Mouse (Mus musculus): Measurements from ENCODE around the gene Gm11115. TPM values are rescaled to one million over a fixed set of nuclear protein-coding genes. Genes with fewer than 3 reads are reported as not detected.

The Gm11115 gene
- total RNA-seq (2021): not detected
- long read RNA-seq, experiment 1: 0 reads
- long read RNA-seq, experiment 2: 0 reads

DNA sequence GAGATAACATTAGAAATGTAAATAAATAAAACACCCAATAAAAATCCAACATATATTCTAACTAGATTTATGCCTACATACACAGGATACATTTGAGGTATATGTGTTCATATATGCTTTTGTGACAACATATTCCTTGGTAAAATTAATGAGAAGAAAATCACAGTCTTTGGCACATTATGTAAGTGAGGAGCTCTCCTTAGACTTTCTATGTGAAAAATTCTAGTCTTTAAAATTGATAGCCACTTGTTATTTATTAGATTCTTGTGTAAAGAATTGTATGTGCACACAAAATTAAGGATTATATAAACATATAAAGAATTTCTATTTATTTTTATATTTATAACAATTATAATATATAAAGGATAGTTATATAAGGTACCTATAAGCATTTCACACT lies at the start of gene Gm11115:
TSS of gene Gm11115 (minus strand) at position 101 of the 400 bp plus-strand sequence.
- no peak for DNase-seq (ENCODE audit: low spot score in 2 of 2)
- TF ChIP-seq CTCF (conservative IDR thresholded peaks at IDR 0.05): no peak
- Histone ChIP-seq H3K4me3 (no peak within 1 kb of the TSS), H3K27ac (no peak within 1 kb of the TSS)

DNA sequence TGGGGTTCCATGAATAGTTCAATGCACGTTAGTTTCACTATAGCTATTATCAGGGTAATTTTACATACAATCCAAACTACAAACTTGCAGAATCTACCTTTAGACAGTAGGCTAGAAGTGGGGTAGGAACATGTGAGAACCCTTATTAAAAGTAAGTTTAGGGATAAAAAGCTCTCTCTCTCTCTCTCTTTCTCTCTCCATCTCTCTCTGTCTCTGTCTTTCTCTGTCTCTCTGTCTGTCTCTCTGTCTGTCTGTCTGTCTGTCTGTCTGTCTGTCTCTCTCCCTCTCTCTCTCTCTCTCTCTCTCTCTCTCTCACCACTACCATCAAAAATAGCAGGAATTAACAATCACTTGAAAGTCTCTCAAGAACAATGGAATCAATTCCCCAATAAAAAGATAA lies 42.5 kb downstream of the Gm11115 start, which contains the start of gene Gm11116:
TSS of gene Gm11116 (minus strand) at position 101 of the 400 bp plus-strand sequence.
- no peak within 1 kb of the TSS for H3K4me3 ChIP-seq
- TF ChIP-seq CTCF (conservative IDR thresholded peaks at IDR 0.05): no peak
- DNase-seq (ENCODE audit: low spot score in 2 of 2): no peak
- H3K27ac ChIP-seq: no peak within 1 kb of the TSS

Other genes with a start within 250 kb of the Gm11115 start
- gene Csn3, start 228.5 kb downstream of the Gm11115 start, total RNA-seq (2021): not detected
- not detected for gene 2310003L06Rik, start 184.6 kb downstream of the Gm11115 start, total RNA-seq (2021)
- gene Gm28434, start 184.6 kb downstream of the Gm11115 start, total RNA-seq (2021): not detected
- gene Cabs1, start 174.7 kb downstream of the Gm11115 start, total RNA-seq (2021): not detected
- not detected for gene Smr3a, start 151.6 kb downstream of the Gm11115 start, total RNA-seq (2021)
- not detected for gene Smr2, start 67.5 kb downstream of the Gm11115 start, total RNA-seq (2021)
- gene Gm11116, start 42.6 kb downstream of the Gm11115 start, total RNA-seq (2021): not detected
- not detected for gene Gm7714, start 114.8 kb upstream of the Gm11115 start, total RNA-seq (2021)
- not detected for gene Prol1, start 163.2 kb upstream of the Gm11115 start, total RNA-seq (2021)
- not detected for gene Amtn, start 222.0 kb upstream of the Gm11115 start, total RNA-seq (2021)